Mouse (Mus musculus): ENCODE results near the gene Foxred1.

The Foxred1 gene

GRCm38 (mm10) chr9:35194048-35194447 lies 16.8 kb downstream of the Foxred1 start:
- ATAC-seq (ENCODE audit: insufficient number of reproducible peaks, low FRiP score, low TSS enrichment) = no peak

- ATAC-seq (ENCODE audit: insufficient number of reproducible peaks, low FRiP score, low TSS enrichment) = no peak
These were observed 17.8 kb downstream of the Foxred1 start for GRCm38 (mm10) chr9:35192983-35193542.

GRCm38 (mm10) chr9:35188700-35189099 lies 22.2 kb downstream of the Foxred1 start:
- ATAC-seq (ENCODE audit: insufficient number of reproducible peaks, low FRiP score, low TSS enrichment) = no peak

- no peak for ATAC-seq (ENCODE audit: insufficient number of reproducible peaks, low FRiP score, low TSS enrichment)
These were observed 23.4 kb downstream of the Foxred1 start for GRCm38 (mm10) chr9:35187351-35187903.

GRCm38 (mm10) chr9:35186430-35186829 lies 24.4 kb downstream of the Foxred1 start:
- no peak for ATAC-seq (ENCODE audit: insufficient number of reproducible peaks, low FRiP score, low TSS enrichment)

GRCm38 (mm10) chr9:35183359-35183758 lies 27.5 kb downstream of the Foxred1 start:
- ATAC-seq (ENCODE audit: insufficient number of reproducible peaks, low FRiP score, low TSS enrichment) = no peak

- ATAC-seq (ENCODE audit: insufficient number of reproducible peaks, low FRiP score, low TSS enrichment) = no peak
These were observed 28.0 kb downstream of the Foxred1 start for GRCm38 (mm10) chr9:35182832-35183231.

- ATAC-seq (ENCODE audit: insufficient number of reproducible peaks, low FRiP score, low TSS enrichment) = 0 out of 2 replicates have a peak, but pooled peaks have one; percentile 5
These were observed 34.7 kb downstream of the Foxred1 start for GRCm38 (mm10) chr9:35176124-35176659.

- ATAC-seq (ENCODE audit: insufficient number of reproducible peaks, low FRiP score, low TSS enrichment) = peak; percentile 94
These were observed 35.4 kb downstream of the Foxred1 start, which contains the start of gene Dcps for GRCm38 (mm10) chr9:35175251-35176123. Gene Dcps (minus strand): TSS chr9:35176061.

GRCm38 (mm10) chr9:35173331-35173730 lies 37.5 kb downstream of the Foxred1 start:
- ATAC-seq (ENCODE audit: insufficient number of reproducible peaks, low FRiP score, low TSS enrichment) = no peak

- ATAC-seq (ENCODE audit: insufficient number of reproducible peaks, low FRiP score, low TSS enrichment) = no peak
These were observed 40.8 kb downstream of the Foxred1 start for GRCm38 (mm10) chr9:35170071-35170470.

GRCm38 (mm10) chr9:35166798-35167635 lies 43.8 kb downstream of the Foxred1 start:
- no peak for ATAC-seq (ENCODE audit: insufficient number of reproducible peaks, low FRiP score, low TSS enrichment)

- 0 out of 2 replicates have a peak, but pooled peaks have one; percentile 23 for ATAC-seq (ENCODE audit: insufficient number of reproducible peaks, low FRiP score, low TSS enrichment)
These were observed 44.6 kb downstream of the Foxred1 start for GRCm38 (mm10) chr9:35166144-35166797.

GRCm38 (mm10) chr9:35164142-35164874 lies 46.5 kb downstream of the Foxred1 start:
- ATAC-seq (ENCODE audit: insufficient number of reproducible peaks, low FRiP score, low TSS enrichment) = no peak

GRCm38 (mm10) chr9:35163011-35163690 lies 47.7 kb downstream of the Foxred1 start:
- ATAC-seq (ENCODE audit: insufficient number of reproducible peaks, low FRiP score, low TSS enrichment) = peak; percentile 43; the same call in 1 of the 2 replicates

- ATAC-seq (ENCODE audit: insufficient number of reproducible peaks, low FRiP score, low TSS enrichment) = no peak
These were observed 49.1 kb downstream of the Foxred1 start for GRCm38 (mm10) chr9:35161721-35162120.

- ATAC-seq (ENCODE audit: insufficient number of reproducible peaks, low FRiP score, low TSS enrichment) = no peak
These were observed 50.2 kb downstream of the Foxred1 start for GRCm38 (mm10) chr9:35160662-35161061.

GRCm38 (mm10) chr9:35158477-35158876 lies 52.4 kb downstream of the Foxred1 start:
- ATAC-seq (ENCODE audit: insufficient number of reproducible peaks, low FRiP score, low TSS enrichment) = no peak
